Mouse (Mus musculus) right cerebral cortex, postnatal 36 days (tissue): ENCODE data around the gene Clic1.
"Not testable (repeated sequence)": the region's sequence is repeated elsewhere in the genome, so short reads cannot be mapped to it uniquely, and the experiment has no call there.

Experiments used
- DNase-seq, 2 experiments: peaks; one replicate each; pipeline ENCODE4 v3.0.0; 2022; ENCODE audit warnings: low spot score in 2 of 2, mixed read lengths in 1 of 2

Gene Clic1

DNA sequence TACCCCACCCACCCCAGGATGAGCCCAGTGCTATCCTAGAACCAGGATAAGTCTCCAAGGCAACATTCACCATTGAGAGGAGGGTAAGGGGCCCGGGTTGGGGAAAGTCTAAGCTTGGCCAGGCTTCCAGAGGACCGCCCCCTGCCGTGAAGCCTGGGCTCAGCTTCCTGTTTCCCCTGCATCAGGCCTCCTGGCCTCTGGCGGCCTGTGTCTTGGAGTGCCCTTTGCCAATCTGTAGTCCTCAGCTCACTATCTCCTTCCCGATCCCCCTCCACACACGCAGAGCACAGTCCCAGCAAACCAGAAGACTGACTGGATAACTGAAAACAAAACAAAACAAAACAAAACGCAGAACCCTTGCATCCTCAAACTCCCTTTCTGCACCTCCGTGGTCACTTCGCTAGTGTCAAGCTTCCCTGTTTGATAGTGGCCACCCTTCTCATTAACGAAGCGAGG, at the start of gene Clic1:
Gene Clic1 (plus strand): TSS at position 406 of the 456 bp plus-strand sequence.
- no peak for DNase-seq

DNA sequence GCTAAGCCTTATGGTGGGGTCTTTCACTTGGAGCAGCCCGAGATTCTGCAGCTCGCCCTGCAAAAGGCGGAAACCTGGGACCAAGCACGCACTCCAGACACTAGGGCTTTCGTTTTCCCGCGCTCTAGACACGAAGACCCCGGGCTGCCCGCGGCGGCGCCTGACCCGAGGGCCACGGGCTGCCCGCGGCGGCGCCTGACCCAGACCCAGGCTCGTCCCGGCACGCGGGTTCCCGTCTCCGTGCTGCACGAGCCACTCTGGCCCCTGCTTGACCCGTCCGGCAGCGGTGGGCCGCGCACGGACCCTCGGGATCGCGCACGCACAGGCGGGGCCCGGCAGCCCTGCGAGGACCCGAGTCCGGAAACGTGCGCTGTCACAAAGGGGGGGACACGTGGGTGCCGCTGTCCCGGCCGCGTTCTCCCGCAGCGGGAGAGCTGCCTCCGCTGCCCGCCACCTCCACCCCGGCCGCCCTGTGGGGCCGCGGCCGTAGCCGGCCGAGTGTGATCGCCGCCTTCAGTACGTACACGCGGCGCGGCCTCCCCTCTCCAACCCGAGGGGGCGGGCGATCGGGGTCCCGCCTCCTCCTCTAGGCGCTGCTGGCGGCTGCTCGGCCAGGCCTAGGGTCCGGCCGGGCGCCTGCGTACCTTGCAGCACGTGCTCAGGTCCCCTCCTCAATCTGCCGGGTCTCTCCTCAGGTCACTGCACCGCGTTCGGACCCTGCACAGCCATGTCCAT, 48.9 kb upstream of the Clic1 start, which contains the start of gene Vars:
Gene Vars (plus strand): TSS at position 271 of the 735 bp plus-strand sequence.
- peak; percentile 61 to 73 for DNase-seq

DNA sequence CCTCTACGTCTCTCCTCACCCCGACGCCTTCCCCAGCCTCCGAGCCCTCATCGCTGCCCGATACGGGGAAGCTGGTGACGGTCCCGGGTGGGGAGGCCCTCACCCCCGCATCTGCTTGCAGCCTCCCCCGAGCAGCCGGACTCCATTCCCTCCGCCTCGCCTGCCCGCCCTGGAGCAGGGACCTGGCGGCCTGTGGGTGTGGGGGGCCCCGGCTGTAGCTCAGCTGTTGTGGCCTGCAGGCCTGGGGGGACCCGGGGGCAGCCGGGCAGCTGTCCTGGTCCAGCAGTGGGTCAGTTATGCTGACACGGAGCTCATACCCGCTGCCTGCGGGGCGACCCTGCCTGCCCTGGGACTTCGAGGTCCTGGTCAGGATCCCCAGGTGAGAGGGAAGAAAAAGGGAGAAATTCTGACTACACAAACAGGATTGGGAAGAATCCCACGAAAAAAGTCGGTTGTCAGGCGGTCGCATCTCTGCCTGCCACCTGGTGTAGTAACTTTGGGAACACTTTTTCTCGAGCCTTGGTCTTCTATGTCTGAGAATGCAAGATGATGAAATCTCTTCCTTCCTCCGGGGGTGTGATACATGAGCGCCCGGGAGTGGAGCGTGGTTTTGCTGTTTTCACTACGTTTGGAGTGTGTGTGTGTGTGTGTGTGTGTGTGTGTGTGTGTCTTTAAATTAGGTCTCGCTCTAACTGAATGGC, 48.2 kb upstream of the Clic1 start:
- DNase-seq, result peak in 1 of 2 experiments; percentile 21

DNA sequence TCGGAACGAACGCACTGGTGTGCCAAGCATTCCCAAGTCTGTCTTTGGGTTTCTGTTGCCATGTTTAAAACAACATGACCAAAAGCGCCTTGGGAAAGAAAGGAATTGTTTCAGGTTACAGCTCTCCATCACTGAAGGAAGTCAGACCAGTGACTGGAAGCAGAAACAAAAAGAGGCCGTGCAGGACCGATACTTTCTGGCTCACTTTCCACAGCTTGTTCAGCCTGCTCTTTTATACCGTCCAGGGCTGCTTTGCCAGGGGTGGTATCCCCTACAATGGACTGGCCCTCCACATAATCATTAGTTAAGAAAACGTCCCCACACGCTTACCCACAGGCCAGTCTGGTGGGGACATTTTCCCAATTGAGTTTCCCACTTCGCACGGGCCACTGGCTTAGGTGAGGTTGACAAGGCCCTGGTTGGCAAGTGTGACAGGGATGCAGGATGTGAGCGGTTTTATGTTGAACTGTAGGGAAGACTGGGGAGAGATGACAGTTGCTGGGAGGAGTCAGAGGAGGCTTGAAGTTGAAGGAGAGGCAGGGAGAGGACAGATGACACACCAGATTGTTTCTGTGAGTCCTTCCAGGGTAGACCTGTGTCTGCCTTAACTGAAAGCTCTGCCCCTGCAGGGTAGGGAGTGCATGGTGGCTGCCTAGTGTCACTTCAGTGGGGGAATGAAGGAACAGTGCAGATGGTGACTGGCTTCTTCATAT, 47.5 kb upstream of the Clic1 start:
- no peak for DNase-seq

DNA sequence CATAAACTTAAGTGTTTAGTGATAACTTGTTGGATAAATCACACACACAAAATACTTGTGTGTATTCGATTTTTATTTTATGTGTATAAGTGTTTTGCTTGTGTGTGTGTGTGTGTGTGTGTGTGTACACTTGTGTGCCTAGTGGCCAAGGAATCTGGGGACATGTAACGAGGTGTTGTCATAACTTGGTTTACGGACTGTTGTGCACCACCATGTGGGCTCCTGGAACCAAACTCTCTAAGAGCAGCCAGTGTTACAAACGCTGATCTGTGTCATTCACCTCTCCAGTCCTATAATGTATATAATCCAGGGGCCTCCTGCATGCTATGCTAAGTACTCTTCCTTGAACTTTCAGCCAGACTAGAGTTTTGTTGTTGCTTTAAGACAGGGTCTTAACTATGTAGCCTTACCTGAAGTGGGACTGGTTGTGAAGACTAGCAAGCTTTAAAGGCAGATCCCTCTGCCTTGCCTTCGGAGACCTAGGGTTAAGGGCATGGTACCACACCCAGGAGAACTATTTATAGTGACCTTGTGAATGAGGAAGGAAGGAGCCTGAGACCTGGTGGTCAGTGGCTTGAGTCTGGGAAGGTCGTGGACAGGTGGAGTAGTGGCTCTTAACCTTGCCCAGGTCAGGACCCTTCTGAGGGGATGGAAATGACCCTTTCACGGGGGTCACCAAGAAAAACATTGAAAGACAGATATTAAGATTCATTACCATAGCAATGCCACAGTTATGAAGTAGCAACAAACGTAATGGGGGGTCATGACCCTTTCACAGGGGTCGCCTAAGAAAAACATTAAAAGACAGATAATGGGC, 46.5 kb upstream of the Clic1 start:
- DNase-seq, result no peak

DNA sequence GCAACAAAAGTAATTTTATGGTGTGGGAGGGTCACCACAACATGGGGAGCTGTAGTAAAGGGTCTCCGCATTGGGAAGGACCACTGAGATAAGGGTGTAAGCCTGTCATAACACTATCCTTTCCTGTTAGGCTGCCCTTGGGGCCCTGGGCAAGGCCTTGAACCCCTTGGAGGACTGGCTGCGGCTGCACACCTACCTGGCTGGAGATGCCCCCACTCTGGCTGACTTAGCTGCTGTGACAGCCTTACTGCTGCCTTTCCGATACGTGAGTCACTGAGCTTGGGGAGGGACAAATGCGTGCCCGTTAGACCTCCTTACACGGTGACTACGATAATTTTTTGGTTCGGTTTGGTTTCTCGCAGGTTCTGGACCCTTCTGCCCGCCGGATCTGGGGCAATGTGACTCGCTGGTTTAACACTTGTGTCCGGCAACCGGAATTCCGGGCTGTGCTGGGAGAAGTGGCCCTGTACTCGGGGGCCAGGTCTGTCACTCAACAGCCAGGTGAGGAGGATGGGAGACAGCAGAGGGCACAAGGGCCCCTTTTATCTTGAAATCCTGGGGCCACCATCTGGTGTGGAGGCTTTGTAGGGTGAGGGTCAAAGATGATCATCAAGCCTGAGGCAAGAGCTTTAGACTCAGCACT, 45.6 kb upstream of the Clic1 start:
- no peak for DNase-seq

DNA sequence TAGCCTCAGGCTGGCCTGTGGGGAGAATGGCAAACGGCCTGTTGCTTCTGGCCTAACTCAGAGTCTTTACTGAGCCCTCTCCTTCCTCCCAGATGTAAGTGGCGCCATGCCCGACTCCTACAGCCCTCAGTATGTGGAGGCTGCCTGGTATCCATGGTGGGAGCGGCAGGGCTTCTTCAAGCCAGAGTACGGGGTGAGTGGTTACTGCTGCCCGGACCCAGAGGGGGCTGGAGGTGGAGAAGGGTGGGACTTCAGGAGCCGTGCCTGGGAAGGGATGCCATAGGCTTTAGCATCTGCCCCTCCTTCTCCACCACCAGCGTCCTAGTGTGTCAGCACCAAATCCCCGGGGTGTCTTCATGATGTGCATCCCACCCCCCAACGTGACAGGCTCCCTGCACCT, 44.6 kb upstream of the Clic1 start:
- no peak for DNase-seq

DNA sequence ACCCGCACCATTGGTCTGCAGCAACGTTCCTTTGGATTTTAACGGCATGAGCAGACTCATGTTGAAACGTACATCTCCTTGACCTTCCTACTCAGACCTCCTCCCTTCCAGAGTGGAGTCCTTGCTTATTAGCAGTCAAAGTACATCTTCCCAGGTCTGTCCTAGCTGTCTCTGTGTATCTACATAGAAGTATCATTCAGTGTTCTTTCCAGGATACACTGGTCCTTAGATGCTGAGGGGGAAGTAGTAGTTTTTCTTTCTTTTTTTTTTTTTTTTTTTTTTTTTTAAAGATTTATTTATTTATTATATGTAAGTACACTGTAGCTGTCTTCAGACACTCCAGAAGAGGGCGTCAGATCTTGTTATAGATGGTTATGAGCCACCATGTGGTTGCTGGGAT, 43.9 kb upstream of the Clic1 start:
- not testable (repeated sequence) for DNase-seq

DNA sequence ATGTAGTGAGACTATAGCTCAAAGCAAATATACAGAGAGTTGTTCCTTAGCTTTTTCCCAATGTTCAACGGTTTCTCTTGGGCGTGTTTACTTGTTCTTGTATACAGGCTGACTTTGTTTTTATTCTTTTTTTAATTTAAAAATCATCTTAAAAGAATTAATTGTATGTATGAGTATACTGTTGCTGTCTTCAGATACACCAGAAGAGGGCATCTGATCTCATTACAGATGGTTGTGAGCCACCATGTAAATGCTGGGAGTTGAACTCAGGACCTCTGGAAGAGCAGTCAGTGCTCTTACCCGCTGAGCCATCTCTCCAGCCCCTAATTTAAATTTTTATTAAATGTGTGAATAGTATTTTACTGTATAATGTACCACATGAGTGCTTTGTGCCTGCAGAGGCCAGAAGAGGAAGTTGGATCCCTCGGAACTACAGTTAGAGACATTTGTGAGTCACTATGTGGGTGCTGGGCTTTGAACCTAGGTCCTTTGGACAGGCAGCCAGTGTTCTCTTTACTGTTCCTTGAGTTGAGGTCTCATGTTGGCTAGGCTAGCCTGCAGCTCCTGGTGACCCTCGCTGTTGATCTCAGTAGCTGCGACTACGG, 42.3 kb upstream of the Clic1 start:
- no peak for DNase-seq

DNA sequence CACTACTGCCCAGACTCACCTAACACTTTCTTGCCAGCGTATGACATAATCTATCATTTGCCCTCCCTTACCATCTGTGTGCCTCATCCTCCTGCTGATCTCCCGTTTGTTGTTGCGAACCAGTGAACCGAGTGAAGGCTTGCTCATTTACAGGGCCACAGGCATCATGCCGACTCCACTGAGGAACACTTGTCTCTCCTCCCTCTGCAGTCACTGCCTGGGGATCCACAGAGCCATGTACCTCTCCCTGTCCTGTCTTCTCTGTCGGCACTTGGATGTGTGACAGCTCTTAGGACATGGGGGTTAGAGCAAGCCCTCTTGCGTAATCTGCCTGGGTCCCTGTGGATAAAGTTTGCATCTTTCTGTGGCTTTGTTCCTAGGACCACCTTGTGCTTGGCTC, 40.2 kb upstream of the Clic1 start:
- no peak for DNase-seq

DNA sequence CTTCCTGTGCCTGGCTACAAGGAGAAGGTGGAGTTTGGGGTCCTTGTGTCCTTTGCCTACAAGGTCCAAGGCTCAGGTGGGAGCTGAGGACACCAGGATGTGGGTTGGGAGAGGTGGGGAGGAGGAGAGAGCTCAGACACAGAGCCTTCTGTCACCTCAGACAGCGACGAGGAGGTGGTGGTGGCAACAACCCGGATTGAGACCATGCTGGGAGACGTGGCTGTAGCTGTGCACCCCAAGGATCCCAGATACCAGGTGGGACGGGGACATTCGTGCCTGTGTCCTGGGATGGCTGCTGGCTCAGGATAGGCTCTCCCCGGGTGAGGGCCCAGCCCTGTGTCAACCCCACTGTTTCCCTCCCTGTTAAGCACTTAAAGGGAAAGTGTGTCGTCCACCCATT, 38.3 kb upstream of the Clic1 start:
- DNase-seq, result no peak

DNA sequence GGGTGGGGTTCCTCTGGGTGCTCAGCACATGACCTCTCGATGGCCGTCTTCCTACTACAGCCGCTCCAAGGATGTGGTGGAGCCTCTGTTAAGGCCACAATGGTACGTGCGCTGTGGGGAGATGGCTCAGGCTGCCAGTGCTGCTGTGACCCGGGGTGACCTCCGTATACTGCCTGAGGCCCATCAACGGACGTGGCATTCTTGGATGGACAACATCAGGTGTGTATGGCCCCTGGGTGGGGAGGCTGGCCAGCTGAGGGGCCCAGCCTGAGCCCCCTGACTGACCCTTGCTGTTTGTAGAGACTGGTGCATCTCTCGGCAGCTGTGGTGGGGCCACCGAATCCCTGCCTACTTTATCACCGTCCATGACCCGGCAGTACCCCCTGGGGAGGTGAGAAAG, 37.3 kb upstream of the Clic1 start:
- DNase-seq, result no peak

DNA sequence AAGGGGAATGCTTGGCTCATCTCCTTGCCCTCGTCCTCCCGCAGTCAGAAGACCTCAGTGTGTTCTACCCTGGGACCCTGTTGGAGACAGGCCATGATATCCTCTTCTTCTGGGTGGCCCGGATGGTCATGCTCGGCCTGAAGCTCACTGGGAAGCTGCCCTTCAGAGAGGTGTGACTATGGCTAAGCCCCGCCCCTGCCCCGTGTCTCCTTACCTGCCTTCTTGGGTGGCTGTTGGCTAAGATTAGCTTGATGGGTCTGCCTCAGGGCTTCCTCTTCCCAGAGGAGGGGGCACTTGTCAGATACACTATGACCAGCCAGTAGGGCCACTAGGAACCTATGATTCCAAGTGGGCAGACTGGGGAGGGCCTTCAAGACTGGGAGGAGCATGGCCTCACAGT, 36.5 kb upstream of the Clic1 start:
- no peak for DNase-seq

DNA sequence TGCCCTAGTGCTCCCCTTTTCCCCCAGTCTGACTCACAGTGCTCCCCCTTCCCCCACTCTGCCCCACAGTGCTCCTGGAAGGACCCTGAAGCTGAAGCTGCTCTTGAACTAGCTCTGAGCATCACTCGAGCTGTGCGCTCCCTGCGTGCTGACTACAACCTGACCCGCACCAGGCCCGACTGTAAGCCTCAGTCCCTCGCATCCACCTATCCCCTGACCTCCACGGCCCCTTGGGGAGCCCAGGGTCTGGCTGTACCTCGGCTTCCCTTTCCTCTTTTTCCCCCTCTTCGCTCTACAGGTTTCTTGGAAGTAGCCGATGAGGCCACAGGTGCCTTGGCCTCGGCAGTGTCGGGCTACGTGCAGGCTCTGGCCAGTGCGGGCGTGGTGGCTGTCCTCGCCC, 34.5 kb upstream of the Clic1 start:
- DNase-seq, result no peak

DNA sequence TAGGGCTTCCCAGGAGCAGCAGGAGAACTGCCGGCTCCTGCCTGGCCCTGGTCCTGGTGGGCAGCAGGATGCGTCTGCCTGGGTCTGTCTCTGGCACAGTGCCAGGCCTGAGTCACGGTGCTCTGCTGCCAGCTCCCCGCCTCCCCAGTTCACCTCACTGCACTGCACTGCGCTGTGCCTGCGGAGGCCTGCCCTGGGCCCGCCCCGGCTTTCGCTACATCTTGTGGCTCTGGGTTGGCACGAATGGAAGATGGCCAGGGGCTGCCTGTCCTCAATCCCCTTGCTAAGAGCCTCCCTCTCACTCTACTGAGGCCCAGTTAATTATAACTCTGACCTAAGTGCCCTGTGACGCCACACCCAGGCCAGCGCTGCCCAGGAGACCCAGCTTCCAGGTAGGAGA, 33.4 kb upstream of the Clic1 start, which contains the start of gene Vwa7:
Gene Vwa7 (plus strand): TSS at position 204 of the 400 bp plus-strand sequence.
- DNase-seq, result no peak

DNA sequence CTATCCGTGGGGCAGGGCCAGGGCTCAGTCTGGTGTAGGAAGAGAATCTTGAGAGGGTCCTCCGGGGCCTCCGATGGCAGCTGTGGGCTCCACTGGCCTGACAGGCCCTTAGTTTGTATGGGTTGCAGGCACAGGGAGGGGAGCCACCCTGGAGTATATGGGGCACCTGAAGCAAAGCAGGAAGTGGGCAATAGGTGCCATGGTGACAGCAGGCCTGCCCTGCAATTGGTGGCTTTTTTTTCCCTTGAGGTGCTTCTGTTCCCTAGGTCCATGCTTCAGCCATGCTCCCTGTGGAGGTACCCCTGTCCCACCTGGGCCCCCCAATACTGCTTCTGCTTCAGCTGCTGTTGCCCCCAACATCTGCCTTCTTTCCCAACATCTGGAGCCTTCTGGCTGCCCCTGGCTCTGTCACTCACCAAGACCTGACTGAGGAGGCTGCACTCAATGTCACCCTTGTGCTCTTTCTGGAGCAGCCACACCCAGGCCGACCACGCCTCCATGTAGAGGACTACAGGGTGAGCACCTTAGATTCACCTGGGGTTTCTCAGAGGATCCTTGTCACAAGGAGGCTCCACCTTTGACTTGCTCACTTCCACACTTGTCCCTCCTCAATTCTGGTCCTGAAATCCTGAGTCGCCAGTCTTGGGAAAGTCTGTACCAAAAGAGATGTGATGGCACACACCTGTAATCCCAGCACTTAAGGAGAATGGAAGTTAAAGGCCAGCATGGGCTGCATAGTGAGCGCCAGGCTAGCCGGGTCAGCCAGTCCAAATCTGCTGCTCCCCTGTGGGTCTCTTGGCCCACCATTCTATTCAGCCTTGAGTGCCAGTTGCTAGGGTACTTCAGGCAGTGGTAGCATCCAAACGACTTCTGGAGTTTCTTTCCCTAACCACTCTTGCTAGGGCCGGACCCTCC, 32.7 kb upstream of the Clic1 start:
- no peak for DNase-seq

DNA sequence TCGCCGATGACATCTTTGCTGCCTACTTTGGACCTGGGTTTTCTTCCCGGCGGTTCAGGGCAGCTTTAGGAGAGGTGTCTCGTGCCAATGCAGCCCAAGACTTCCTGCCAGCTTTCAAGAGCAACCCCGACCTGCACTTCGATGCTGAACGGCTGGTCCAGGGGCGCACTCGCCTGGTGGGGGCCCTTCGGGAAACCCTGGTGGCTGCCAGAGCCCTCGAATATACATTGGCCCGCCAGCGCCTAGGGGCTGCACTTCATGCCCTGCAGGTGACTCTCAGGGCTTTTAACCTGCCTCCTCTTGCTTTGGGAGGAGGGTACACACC, 32.1 kb upstream of the Clic1 start:
- no peak for DNase-seq

DNA sequence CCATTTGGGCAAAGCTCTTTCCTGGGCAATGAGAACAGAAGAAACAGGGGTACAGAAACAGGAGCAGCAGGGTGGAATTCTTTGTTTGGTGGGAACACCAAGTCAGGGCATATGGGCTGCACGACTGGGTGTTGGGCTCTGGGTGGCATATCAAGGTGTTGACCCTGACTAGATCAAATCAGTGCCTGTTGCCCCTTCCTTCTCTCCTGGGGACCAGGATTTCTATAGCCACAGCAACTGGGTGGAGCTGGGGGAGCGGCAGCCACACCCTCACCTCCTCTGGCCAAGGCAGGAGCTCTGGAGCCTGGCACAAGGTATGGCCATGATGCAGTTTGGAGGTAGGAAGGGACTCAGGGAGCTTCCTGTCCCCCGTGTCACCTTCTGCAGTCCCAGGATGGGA, 31.6 kb upstream of the Clic1 start:
- no peak for DNase-seq

DNA sequence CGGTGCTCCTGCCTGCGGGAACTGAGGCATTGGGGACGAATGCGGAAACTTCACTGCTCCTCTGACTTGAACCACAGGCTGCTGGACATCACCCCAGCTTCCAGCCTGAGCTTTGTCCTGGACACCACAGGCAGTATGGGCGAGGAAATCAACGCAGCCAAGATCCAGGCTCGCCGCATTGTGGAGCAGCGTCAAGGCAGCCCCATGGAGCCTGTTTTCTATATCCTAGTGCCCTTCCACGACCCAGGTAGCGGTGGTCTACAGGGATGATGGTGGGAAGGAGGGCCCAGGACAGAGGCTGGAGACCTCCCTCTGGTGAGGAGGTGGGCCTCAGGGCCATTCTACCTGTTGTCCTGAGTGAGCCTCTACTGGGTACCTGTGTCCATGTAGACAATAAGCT, 29.9 kb upstream of the Clic1 start:
- DNase-seq, result no peak

DNA sequence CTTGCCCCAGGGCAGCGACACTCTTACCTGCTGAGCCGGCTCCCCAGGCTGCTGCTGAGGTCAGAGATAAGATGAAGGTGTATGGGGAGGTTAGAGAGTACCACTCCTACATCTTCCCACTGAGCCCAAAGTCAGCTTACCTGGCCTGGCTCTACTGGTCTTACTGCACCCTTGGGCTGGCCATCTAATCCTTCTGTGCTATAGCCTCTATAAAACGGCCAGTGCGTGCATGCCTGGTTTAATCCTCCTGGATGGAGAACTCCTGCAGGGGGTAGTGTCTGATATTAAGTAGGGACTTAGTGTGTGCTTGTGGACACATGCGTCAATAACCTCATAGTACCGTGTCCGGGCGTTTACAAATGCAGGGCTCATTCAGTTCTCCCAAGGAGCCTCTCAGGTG, 29.2 kb upstream of the Clic1 start:
- DNase-seq, result no peak
